ENCODE assay signal across 3 mouse cellular contexts in the genomic region with DNA sequence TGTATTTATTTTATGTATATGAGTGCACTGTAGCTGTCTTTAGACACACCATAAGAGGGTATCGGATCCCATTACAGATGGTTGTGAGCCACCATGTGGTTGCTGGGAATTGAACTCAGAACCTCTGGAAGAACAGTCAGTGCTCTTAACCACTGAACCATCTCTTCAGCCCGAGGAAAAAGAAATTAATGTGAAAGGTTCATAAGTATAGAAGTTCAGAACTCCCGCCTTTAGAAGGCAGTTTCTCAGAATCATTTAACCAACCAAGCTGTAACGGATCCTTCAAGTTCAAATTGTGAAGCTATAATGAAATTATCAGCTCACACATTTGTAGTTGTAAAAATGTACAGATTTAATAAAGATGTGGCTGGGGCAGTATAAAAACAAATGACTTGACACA. TPM values are rescaled to one million over a fixed set of nuclear protein-coding genes. Genes with fewer than 3 reads are reported as not detected.
DNase-seq lines count a peak whose midpoint lies in the region; TF ChIP-seq lines count a peak whose summit lies in the region.
"Not testable (repeated sequence)": the region's sequence is repeated elsewhere in the genome, so short reads cannot be mapped to it uniquely, and the experiment has no call there.
"Had no signal": no experiment of that assay in that cellular context is flagged by ENCODE, and none has a peak within 500 bp of the region (broad histone marks: within the 10 kb centered on the region; RNA-seq: fewer than 3 reads in every experiment).

No protein-coding gene starts in this region.

- not testable (repeated sequence) for H3K36me3 ChIP-seq in CH12.LX (replicated peaks in 1 of 2; ENCODE audit: control insufficient read depth in 1 of 2, insufficient read depth in 1 of 2, low read length in 1 of 2)
- H3K36me3 ChIP-seq in MEL (ENCODE audit: control insufficient read depth in 1 of 2, insufficient read depth in 2 of 2, low read length in 2 of 2), result peaks cover 0 to 11% of the 10 kb centered on the region in 2 experiments; a peak in 2 of 4 replicates

- H3K9me3 ChIP-seq in CH12.LX (replicated peaks; ENCODE audit: low read length), result peaks cover 10% of the 10 kb centered on the region
- not testable (repeated sequence) for H3K9me3 ChIP-seq in MEL (replicated peaks; ENCODE audit: insufficient read depth, low read length)

- in situ Hi-C loops in CH12.LX (cut with MboI; ENCODE audit: low pct_ligation_motif_present, low pct_unique_long_range_greater_than_20kb, low sequenced_read_pairs), result not testable (repeated sequence)

- dilution Hi-C loops in CH12.LX (cut with MboI; ENCODE audit: extremely low pct_ligation_motif_present, extremely low pct_unique_long_range_greater_than_20kb, low sequenced_read_pairs), result not testable (repeated sequence)

- 0 out of 2 replicates have a peak overlapping the region, but pooled peaks have one; percentile 13 for H3K4me2 ChIP-seq in CH12.LX (ENCODE audit: insufficient read depth, low read depth, poor library complexity, severe bottlenecking)

- not testable (repeated sequence) for H3K4me3 ChIP-seq in CH12.LX (replicated peaks in 1 of 3; ENCODE audit: low read depth in 2 of 3, low read length in 2 of 3, poor library complexity in 1 of 3); MEL (ENCODE audit: control insufficient read depth in 1 of 2, insufficient read depth in 1 of 2, low read depth in 2 of 2, low read length in 2 of 2)

- TF ChIP-seq EP300 in CH12.LX (IDR thresholded peaks at IDR 0.05; ENCODE audit: low read length); MEL (IDR thresholded peaks at IDR 0.05; ENCODE audit: low read depth in 1 of 2, low read length in 2 of 2): not testable (repeated sequence)

- TF ChIP-seq POLR2A in CH12.LX (IDR thresholded peaks at IDR 0.05; ENCODE audit: low read depth, low read length); MEL (IDR thresholded peaks at IDR 0.05; ENCODE audit: control insufficient read depth in 1 of 2, insufficient read depth in 1 of 2, low read depth in 1 of 2, low read length in 2 of 2, poor library complexity in 1 of 2): not testable (repeated sequence)

- not testable (repeated sequence) for H3K79me2 ChIP-seq in CH12.LX (replicated peaks; ENCODE audit: control insufficient read depth, extremely low read depth, insufficient read depth, poor library complexity, severe bottlenecking); MEL (ENCODE audit: control insufficient read depth, insufficient read depth, low read length, poor library complexity)

- not testable (repeated sequence) for TF ChIP-seq RAD21 in CH12.LX (IDR thresholded peaks at IDR 0.05; ENCODE audit: low read depth, low read length); MEL (IDR thresholded peaks at IDR 0.05; ENCODE audit: low read depth, low read length)

- DNase-seq in CH12.LX (ENCODE audit: extremely low read depth); MEL (ENCODE audit: low read depth, low spot score): not testable (repeated sequence)

- not testable (repeated sequence) for H3K9ac ChIP-seq in CH12.LX (ENCODE audit: insufficient read depth, low read depth); MEL (ENCODE audit: control insufficient read depth, low read depth, low read length, poor library complexity, severe bottlenecking)

- not testable (repeated sequence) for TF ChIP-seq CTCF in CH12.LX (conservative IDR thresholded peaks at IDR 0.05 in 1 of 2, IDR thresholded peaks at IDR 0.05 in 1 of 2; ENCODE audit: low read depth in 2 of 2, low read length in 2 of 2); MEL (IDR thresholded peaks at IDR 0.05 in 2 of 3, conservative IDR thresholded peaks at IDR 0.05 in 1 of 3; ENCODE audit: control insufficient read depth in 1 of 3, insufficient read depth in 1 of 3, low read depth in 2 of 3, low read length in 3 of 3, poor library complexity in 1 of 3, severe bottlenecking in 1 of 3)

- H3K27me3 ChIP-seq in CH12.LX (replicated peaks), result peaks cover 13% of the 10 kb centered on the region
- not testable (repeated sequence) for H3K27me3 ChIP-seq in MEL (ENCODE audit: control insufficient read depth in 1 of 2, insufficient read depth in 2 of 2, low read length in 2 of 2)

- H3K4me1 ChIP-seq in CH12.LX (ENCODE audit: control insufficient read depth in 1 of 2, insufficient read depth in 2 of 2); MEL (ENCODE audit: control insufficient read depth in 1 of 2, insufficient read depth in 2 of 2, low read length in 2 of 2): not testable (repeated sequence)

- not testable (repeated sequence) for H3K27ac ChIP-seq in CH12.LX (ENCODE audit: insufficient read depth, low read depth); MEL (ENCODE audit: control insufficient read depth, low read depth, low read length)

TF ChIP-seq in CH12.LX, 34 proteins besides CTCF, POLR2A, EP300 and RAD21:
- peak; percentile 95 for TF ChIP-seq TBP (conservative IDR thresholded peaks at IDR 0.05; ENCODE audit: low read depth, low read length)

TF ChIP-seq in MEL, 35 proteins besides CTCF, POLR2A, EP300 and RAD21:
- TF ChIP-seq TBP (IDR thresholded peaks at IDR 0.05; ENCODE audit: low read depth, low read length), result peak; percentile 89
TF ChIP-seq in MEL: peak in this region for 1; not testable (repeated sequence) for 34.

RNA-seq across cellular contexts. Expression of gene Zfp184, which starts 40.8 kb away (rescaled TPM):
- total RNA-seq in CH12.LX (2012; rRNA removed) (2.3 and 3.1 TPM in 2 replicates), CH12.LX (2014; rRNA removed) (2.0 and 3.3 TPM in 2 replicates), MEL (2012; rRNA removed) (0.42 and 0.52 TPM in 2 replicates)
- polyA plus RNA-seq in CH12.LX (2012; ENCODE audit: insufficient read length, low read depth) (0.79 and 0.80 TPM in 2 replicates), MEL (2012; ENCODE audit: insufficient read depth in 1 of 2, insufficient read length in 2 of 2, low read depth in 1 of 2, low replicate concordance in 2 of 2, missing spikeins in 1 of 2) (1 to 10 TPM in 1 of 2 experiments, not detected in 1; 1.0 TPM)
- polyA plus RNA-seq: activated CD4-positive, CD25-positive, alpha-beta regulatory T cell, adult 4 months had no signal
